Comparison of ENCODE assay signal across 26 mouse cellular contexts in genomic region chr6:104916787-104917186, GRCm38 (mm10).
DNase-seq lines count a peak whose midpoint lies in the region; TF ChIP-seq lines count a peak whose summit lies in the region.
"Had no signal": no experiment of that assay in that cellular context is flagged by ENCODE, and none has a peak within 500 bp of the region (broad histone marks: within the 10 kb centered on the region; RNA-seq: fewer than 3 reads in every experiment).

No protein-coding gene starts in this region.

- no peak overlapping the region for H3K4me3 ChIP-seq in left cerebral cortex, adult 2 months
- H3K4me3 ChIP-seq: embryonic facial prominence, embryonic 15.5 days; forebrain, embryonic 13.5 days; intestine, embryonic 15.5 days; limb, embryonic 15.5 days; liver, embryonic 13.5 days; midbrain, embryonic 13.5 days; neural tube, embryonic 13.5 days had no signal

- TF ChIP-seq CTCF in left cerebral cortex, adult 2 months (IDR thresholded peaks at IDR 0.05), result no peak

- peak overlapping the region; percentile 21 for H3K27ac ChIP-seq in left cerebral cortex, adult 2 months
- H3K27ac ChIP-seq: embryonic facial prominence, embryonic 15.5 days; forebrain, embryonic 13.5 days; intestine, embryonic 15.5 days; limb, embryonic 15.5 days; liver, embryonic 13.5 days; macrophage; midbrain, embryonic 13.5 days; neural tube, embryonic 13.5 days had no signal

- intact Hi-C loops in left cerebral cortex, adult 2 months (cut with DNase I), result no loop called here

- DNase-seq in frontal cortex, adult 2 months (ENCODE audit: extremely low spot score in 1 of 2, low spot score in 1 of 2), result peak; percentile 3 to 71
- no peak for DNase-seq in frontal cortex, postnatal 25 days (ENCODE audit: low spot score in 2 of 2)
- peak; percentile 49 for DNase-seq in right cerebral cortex, adult 18-20 months
- DNase-seq in right cerebral cortex, postnatal 14 days, result no peak
- DNase-seq in left cerebral cortex, adult 2 months (ENCODE audit: extremely low spot score in 1 of 2, low spot score in 2 of 2), result no peak
- DNase-seq in right cerebral cortex, postnatal 36 days (ENCODE audit: low spot score in 2 of 2), result peak; percentile 4 to 36
- DNase-seq in layer of hippocampus, adult 11-12 months (ENCODE audit: low spot score), result no peak
- DNase-seq in T-cell, adult 2 months (ENCODE audit: low spot score), result no peak
- DNase-seq: adrenal gland, postnatal 14 days; cerebellum, adult 11-12 months; cerebellum, adult 9-11 months; gastrocnemius, postnatal 14 days; heart, postnatal 14 days; kidney, adult 2 months; kidney, postnatal 10 days; layer of hippocampus, adult 9-11 months; liver, embryonic 13.5 days; lung, adult 2 months; lung, postnatal 10 days had no signal

Comparison
In these comparisons a context has a peak if more than half of its experiments do, and no peak if none do; other contexts are left out.
1. DNase-seq: peak in frontal cortex, adult 2 months (2 of 2), right cerebral cortex, adult 18-20 months (single experiment) and right cerebral cortex, postnatal 36 days (2 of 2); none in frontal cortex, postnatal 25 days (0 of 2), right cerebral cortex, postnatal 14 days (single experiment), left cerebral cortex, adult 2 months (0 of 2), layer of hippocampus, adult 11-12 months (single experiment) and T-cell, adult 2 months (single experiment).